Mouse (Mus musculus) lung, adult 2 months (tissue): ENCODE data around the gene Ccdc82.

Experiments used
- CTCF ChIP-seq: fragments of 200-500 bp; IDR thresholded peaks from 2 replicates; pipeline ENCODE4 v1.5.1; 2011; ENCODE audit warnings: mild to moderate bottlenecking, low read length, control low read depth; ENCODE audit not compliant: insufficient read depth
- POLR2A ChIP-seq: fragments of 200-500 bp; IDR thresholded peaks from 2 replicates; pipeline ENCODE4 v1.6.1; 2011; ENCODE audit warnings: low read depth, mild to moderate bottlenecking, control low read depth, low read length, borderline replicate concordance; ENCODE audit errors: extremely low read depth

GRCm38 (mm10) chr9:13313923-13314322 lies 67.2 kb downstream of the Ccdc82 start:
- TF ChIP-seq CTCF (no peak), POLR2A (no peak)
